Mouse (Mus musculus) megakaryocyte progenitor cell, adult 5-6 weeks (primary cell): Measurements from ENCODE around the gene Ndrg3. TPM values are rescaled to one million over a fixed set of nuclear protein-coding genes. Genes with fewer than 3 reads are reported as not detected.

ENCODE experiments used
- ATAC-seq: replicated peaks from 2 replicates; pipeline ENCODE4 v1.8.0; 2016; ENCODE audit warnings: mild to moderate bottlenecking, moderate TSS enrichment, inconsistent platforms; ENCODE audit not compliant: poor library complexity
- total RNA-seq, 2 experiments: library from RNA; stranded (forward) in 1 of 2; stranded (reverse) in 1 of 2; fragments of 157-497, 149-512 nt in 1 of 2; fragments of 200-1000 nt in 1 of 2; gene quantifications; 2 replicates each; pipeline versions ENCODE4 v1.2.3 to v1.2.4; 2015 to 2017

Gene Ndrg3
- total RNA-seq (2015) (24.9 and 27.1 TPM in 2 replicates), total RNA-seq (2017) (24.2 and 28.5 TPM in 2 replicates)

DNA sequence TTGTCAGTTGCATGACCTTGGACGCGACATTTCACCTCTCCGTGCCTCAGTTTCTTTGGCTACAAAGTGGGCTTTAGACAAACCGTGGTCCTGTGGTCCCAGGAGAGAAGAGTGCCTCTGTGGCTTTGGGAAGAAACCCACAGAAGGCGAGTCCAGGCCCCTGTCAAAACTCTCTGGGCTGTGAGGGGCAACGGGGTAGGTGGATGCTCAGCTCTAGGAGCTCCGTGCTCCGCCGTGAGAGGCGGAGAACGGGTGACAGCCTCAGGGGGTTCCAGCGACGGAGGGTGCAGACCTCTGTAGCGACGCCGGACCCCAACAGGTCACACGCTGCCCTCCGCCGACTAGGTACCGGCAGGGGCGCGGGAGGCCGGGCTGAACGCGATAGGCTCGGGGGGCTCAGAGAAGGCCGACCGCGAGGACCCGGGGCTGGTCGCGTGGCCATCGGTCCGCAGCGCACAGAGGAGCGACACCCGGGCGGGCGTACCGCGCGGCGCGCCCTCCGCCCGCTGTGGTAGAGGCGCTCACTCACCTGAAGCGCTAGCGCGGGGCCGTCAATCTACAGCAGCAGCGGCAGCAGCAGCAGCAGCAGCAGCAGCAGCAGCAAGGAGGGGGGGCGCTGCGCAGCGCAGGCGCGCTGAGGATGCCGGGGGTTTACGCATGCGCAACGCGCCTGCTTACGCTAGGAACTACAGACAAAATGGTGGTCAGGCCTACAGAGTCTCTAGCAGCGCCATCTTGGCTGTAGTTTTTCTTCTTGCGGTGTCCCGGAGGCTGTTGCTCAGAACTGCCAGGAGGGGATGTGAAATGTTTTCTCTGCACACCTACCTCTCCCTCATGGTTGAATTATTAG is at the start of gene Ndrg3:
Gene Ndrg3 (minus strand): TSS at position 587 of the 850 bp plus-strand sequence.
- ATAC-seq: peak; percentile 94

DNA sequence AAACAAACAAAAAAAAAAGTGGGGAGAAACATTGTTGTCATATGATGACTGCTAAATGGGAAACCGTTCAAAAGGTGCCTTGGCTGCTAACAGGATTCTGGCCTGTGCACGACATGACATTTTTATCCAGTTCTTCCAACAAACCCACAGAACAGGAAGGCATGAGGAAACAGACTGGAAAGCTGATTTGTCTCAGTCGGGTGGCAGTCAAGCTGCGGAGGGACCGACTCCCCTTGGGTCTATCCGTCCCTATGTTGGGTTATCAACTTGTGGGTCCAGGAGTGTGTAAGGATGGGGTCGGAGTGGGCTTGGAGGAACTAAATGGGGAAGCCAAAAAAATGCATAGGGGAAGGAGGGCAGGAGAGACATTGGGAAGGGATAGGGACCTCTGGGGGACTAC is 49.6 kb upstream of the Ndrg3 start:
- no peak for ATAC-seq

DNA sequence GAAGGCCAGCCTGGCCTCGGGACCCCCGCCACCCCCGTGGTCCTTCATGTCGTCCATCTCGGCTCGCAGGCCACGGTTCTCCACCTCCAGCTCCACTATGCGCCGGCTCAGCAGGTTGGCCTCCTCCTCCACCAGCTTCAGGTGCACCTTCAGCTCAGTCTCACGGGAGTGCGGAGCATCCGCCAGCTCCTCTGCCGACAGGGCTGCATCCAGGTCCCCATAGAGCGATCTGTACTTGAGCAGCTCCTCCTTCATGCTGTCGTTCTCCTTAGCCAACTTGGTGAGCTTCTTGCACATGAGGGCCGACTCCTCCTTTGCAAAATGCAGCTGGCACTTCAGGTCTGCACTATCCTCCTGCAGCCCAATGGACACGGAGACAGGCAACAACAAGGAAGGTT is 48.8 kb upstream of the Ndrg3 start:
- ATAC-seq: no peak

DNA sequence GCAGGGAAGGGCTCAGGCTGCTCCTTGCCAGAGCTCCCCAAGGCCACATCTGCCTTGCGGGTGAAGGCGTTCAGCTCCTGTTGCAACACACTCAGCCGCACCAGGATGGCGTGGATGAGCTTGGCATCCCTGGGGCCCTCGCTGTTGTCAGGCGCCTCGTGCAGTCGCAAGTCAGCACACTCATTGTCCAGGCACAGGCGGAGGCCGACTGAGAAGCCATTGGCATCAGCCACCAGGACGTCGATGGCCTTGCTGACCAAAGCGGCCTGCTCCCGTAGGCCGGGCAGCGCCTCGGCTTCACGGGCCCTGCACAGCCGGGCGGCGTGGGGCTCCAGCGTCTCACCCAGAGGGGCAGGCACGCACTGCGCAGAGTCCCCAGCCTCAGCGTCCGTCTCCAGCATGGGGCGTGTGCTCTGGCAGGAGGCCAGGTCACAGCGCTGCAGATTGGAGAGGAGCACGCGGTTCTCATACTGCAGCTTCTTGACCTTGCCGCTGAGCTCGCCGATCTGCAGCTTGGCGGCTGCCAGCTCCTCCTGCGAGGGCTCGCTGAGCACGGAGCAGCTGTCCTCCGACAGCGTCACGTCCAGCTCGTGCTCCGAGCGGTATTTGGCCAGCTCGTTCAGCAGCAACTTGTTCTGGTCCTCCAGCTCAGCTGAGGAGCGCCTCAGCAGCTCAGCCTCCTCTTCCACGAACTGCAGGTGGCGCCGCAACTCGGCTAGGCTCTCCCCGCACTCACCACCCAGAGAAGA is 48.2 kb upstream of the Ndrg3 start:
- ATAC-seq: no peak

DNA sequence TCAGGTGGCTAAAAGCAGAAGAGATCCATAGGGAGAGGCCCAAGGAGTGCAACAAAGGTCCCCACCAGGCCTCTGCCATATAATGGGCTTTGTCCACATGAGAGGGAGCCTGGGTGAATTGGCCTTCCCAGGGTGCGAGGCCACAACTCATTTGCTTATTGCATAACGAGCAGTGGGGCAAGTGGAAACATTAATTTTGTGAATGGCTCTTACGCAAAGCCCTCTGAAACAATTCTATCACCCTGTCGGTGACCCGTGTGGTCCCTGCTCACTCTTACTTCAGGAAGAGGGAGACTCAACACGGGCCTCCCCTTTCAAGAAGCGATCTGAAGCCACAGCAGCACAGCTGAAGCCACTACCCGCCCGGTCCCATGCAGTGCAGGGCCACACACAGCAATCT is 45.4 kb upstream of the Ndrg3 start:
- peak; percentile 84 for ATAC-seq

DNA sequence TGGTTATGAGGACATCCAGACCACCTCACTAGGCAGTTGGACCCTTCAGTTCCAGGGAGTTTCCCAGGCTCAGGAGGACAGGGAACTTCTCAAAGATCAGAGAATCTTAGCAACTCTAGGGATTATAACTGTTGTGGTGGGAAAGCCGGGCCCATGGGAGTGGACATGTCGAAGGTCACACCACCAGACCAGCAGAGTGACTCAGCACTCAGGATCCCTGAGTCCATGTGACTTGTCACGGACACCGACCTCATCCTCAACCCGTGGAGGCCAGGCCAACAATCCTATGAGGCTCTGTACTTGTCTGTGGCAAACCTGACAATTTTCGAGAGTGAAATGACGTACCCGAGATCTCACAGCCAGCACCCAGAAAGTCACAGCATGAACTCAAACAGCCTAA is 44.5 kb upstream of the Ndrg3 start:
- no peak for ATAC-seq

DNA sequence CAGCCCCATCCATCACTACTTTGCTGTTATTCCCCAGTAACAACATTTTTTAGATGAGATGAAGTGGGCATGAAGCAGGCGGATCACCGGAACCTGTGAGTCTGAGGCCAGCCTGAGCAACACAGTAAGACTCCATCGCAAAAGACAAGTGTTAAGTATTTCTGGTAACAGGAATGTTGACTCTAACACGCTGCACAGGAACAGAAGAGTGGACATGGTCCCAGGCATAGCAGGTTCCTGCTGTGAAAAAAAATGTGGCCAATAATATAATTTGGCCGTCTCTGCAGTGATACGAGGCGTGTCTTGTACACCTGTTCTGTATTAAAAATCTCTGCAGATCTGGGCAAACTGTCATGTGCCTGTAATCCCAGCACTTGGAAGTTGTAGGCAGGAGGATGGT is 43.5 kb upstream of the Ndrg3 start:
- ATAC-seq: no peak

DNA sequence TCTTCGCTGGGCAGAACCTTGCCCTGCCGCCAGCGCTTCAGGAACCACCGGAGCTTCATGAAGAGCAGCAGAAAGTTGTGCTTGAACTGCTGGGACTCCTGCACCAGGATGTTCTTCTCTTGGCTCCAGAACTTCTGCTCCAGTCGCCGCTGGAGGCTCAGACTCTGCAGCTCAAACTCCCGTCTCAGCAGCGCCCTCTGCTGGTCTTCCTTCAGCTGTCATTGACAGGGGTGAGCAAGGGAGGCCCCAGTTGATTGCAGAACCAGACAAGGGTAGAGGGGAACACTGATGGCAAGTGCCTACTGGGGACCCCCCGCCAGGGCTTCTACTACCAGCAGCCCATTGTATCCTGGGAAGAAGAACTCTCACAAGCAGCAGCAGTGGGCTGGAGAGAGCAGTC is 38.9 kb upstream of the Ndrg3 start:
- ATAC-seq: peak; percentile 64

DNA sequence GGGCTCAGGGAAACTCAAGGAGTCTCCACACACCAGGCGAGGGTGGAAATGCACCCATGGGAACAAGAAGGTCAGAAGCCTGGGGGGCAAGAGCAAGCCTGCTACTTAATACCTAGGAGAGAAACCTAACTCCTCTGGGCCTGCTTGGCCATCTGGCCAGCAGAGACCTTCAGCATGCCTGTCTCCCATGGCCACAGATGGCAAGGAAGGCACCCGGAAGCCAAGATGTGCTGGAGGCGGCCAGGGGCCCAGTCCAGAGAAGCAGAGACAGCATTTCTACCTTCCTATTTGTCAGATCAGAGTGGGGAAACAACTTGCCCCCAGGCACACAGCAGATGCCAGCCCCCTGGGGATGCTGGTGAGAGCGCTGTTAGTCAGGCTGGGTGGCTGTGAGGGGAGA is 36.4 kb upstream of the Ndrg3 start:
- no peak for ATAC-seq

DNA sequence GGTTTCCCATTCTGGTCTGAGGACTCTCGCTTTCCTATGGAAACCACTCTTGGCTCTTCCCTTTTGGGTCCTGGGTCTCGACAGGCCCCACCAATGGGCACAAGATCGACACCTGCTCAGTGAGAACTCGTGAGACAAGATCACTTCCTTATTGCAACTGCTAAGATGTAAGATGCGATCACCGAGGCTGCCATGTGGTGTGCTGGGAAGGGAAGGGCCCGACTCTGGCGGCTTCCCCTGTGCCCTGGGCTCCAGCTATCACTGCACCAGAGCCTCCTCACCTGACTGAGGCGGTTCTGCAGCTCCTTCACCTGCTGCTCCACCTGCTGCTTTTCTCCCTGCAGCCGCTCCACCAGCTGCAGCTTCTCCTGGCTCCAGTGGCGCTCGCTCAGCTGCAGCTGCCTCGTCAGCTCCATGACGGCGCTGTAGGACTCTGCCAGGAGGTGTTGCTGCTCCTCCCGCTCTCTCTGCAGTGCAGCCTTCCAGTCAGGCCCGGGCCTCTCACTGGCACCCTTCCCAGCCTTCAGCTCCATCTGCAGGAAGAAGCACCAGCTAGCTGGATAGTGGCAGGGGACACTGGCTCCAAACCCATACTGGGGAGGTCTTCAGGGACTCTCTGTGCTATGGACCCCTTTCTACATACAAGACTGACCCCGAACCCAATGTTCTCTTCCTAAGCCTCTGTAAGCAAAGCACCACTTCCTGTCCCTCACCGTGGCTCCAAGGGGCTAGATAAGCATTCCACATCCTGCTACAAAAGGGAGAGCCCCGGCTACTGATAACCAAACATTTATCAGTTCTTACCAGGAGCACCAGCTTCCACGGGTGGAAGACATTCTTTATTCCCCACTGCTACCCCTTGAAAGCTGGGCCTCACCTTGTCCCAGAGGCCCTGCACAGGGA is 35.5 kb upstream of the Ndrg3 start:
- ATAC-seq: peak; percentile 69

DNA sequence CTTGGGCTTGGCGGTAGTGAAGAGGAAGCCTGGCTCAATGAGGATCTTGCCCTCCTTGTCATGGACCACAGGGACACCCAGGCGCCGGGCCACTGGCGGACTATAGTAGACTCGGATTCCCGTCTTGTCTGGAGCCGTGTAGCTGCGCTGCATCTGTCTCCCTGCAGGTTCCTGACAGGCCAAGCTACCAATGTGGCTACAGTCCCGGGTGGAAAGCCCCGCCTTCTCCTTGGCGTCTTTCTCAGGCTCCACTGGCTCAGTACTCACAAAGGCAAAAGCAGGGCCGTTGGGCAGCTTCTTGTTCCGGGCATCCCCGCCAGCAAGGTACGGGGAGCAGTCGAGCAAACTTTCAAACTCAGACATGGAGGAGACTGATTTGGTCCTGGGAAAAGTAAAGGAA is 29.3 kb upstream of the Ndrg3 start:
- no peak for ATAC-seq

DNA sequence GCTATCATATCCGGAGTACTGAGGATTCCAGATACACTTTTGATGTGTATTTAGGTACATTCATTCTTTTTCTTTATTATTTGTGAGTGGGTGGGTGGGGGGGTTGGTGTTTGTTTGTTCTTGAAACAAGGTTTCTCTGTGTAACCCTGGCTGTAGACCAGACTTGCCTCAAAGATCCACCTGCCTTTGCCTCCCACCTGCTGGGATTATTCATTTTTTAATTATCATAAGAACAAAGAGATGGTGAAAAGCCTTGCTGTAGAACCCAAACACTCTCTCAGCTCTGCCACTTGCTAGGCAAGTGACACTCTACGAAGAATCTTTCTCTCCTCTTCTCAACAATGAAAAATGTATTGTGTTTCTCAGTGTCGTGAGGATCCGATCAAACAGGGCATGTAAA is 27.4 kb upstream of the Ndrg3 start:
- no peak for ATAC-seq

DNA sequence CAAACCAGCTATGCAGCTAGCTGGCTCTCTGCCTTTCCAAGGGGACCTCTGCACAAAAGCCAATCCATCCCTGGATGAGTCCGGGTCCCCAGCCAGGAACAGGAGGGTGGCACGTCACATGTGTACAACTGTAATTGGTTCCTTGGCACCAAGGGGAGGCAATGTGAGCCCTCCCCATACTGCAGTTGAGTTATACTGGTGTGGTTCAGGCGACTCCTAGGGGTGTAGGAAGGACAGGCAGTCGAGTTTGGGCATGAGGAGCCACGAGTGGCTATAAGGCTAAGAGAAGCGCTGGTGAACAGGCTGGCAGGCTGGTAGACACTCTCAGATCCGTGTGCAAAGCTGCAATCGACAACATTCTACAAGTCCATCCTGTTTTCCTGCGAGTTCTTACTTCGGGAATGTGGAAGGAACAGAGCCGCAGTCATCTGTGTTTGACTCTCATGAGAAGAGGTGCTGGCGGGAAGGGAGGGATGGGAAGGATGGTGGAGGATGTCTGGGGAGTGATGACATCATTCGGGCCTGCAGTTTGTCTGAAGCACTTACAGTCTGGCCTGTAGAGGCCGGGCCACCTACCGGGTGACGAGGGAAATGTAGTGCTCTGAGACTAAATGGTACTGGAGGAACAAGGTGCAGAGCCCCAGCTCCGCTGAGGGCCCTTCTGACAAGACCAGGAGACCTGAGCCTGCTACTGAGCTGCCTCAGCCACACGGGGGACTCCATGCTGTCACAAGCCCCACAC is 24.8 kb upstream of the Ndrg3 start:
- ATAC-seq: 0 out of 2 replicates have a peak, but pooled peaks have one; percentile 28

DNA sequence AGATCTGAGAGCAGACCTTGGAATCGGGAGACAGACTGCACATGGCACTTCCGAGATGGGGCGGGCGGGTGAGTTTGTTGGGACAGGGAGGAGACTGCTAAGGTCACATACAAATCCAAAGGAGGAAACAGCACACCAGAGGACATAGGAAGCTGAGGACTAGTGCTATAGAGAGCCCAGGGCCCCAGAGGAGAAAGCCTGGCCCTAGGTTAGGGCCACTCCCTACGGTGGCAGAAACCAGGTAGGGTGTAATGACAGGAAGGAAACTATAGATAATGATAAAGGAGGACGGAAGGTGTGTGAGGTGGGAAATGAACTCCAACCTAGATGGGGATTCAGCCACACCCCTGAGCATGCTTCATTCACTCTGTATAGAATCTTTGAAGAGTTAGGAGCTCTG is 20.5 kb upstream of the Ndrg3 start:
- no peak for ATAC-seq

DNA sequence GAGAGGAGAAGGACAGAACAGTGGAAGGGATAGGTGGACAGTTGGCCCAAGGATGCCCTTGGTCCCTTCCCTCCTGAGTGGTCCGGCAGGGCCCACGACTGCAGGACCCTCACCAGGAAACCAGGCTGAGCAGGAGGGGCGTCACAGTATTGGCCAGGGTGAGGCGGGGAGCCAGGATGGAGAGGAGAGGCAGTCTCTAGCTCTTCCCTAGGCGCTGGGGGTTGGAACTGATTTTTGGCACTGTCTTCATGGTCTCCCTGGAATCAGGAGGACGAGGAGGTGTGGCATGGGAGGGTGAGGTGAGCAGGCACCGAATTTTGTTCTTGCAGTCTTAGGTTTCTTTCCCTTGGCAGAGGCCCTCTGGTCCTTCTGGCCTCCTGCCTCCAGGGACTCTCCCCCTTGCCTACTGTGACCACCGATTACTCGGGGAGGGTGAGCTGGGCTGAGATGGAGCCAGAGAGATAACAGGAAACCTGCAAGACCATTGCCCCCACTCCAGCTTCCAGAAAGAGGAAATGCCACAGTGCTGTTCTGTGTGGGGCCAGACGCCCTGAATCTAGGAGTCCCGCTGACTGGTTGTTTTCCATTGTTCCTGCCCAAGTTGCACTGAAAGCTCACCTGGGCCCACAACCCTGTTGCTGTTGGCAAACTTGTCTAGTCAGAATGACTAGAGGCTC is 18.9 kb upstream of the Ndrg3 start:
- peak; percentile 54 for ATAC-seq

DNA sequence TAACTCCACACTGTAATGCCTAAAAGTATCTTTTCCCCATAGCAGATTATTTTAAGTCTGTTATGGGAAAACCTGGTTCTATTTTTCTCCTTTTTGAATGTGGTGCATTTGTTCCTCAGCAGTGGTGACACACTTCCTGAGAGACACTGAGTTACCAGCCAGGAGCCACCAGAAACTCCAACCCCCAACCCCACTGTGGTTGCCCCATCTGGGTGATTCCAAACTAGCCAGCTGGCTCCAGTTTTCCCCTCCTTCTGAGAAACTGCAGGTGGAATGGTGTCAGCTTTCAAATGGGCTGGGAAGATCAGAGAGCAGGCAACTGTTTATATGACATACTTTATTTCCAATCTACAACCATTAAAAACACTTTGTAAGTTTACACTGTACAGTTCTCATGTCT is 18.3 kb upstream of the Ndrg3 start:
- ATAC-seq: 0 out of 2 replicates have a peak, but pooled peaks have one; percentile 13

DNA sequence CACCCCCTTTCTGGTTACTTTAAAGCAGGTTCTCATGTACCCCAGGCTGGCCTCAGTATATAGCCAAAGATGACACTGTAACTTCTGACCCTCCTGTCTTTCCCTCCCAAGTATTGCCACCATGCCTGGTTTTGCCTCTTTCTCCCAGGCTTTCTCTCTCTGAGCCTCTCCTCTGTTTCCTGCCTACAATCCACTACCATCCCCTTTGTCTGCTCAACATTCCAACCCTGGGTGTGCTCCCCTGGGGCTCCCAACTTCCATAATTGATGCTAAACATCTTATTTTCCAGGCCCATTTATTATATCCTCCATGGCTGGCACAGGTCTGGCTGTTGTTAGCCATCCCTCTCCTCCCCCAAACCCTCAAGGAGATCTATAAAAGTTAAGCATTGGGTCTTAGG is 16.7 kb upstream of the Ndrg3 start:
- no peak for ATAC-seq

DNA sequence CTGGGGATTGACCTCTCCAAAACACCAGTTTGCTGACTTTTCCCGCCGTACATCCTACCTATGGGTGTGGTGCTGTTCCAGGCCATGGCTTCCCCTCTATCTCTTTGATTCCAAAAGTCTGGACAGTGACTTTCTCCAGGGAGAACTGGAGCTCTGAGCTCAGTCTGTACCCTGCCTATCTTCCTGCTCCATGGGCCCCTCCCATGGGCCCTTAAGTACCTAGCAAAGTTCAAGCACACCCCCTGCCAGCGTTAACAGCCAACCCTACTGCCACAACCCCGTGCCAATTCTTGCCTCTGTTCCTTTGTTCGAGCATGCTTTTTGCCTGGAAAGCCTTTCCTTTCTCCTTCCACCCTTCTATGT is 15.4 kb upstream of the Ndrg3 start:
- ATAC-seq: no peak

DNA sequence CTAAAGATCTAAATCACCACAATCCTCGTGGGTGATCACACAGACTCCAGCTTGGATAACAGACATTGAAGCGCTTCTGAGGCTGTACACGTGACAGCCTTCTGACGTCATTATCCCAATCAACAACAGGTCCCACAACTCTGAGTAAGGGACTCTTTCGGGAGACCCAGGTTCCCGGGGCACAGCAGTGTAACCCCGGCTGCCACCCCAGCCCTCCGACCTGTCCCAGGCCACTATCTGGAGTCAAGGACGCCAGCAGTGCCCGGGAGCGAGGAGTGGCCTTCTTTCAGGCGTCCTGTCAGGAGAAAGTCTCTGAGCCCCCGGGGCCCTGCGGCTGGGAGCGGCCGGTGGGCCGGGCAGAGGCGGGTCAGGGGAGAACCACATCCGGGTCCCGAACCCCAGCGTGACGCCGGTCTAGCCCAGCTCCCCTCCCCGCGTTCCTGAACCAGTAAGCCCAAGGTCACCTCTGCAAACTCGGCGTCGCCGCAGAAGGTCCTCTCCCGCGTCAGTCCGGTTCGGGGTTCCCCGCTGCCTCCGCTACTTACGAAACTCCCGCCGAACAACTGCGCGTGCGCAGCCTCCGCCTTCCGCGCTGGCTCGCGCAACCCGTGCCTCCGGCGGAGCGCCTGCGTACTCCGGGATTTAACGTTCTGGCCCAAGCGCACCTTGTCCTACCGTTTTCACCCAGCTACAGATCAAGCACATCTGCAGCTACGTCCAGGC is 14.8 kb upstream of the Ndrg3 start, which contains the start of gene Dsn1:
Gene Dsn1 (minus strand): TSS at position 644 of the 723 bp plus-strand sequence.
- peak; percentile 72 for ATAC-seq
